Mouse (Mus musculus) megakaryocyte progenitor cell, adult 5-6 weeks (primary cell): ENCODE data around the gene Sgpp2. TPM values are rescaled to one million over a fixed set of nuclear protein-coding genes. Genes with fewer than 3 reads are reported as not detected.

Experiments
- ATAC-seq: replicated peaks from 2 replicates; pipeline ENCODE4 v1.8.0; 2016; ENCODE audit warnings: mild to moderate bottlenecking, moderate TSS enrichment, inconsistent platforms; ENCODE audit not compliant: poor library complexity
- total RNA-seq, 2 experiments: library from RNA; stranded (forward) in 1 of 2; stranded (reverse) in 1 of 2; fragments of 157-497, 149-512 nt in 1 of 2; fragments of 200-1000 nt in 1 of 2; gene quantifications; 2 replicates each; pipeline versions ENCODE4 v1.2.3 to v1.2.4; 2015 to 2017

Gene Sgpp2
- total RNA-seq, 2 experiments from 2014 or later, result not detected

DNA sequence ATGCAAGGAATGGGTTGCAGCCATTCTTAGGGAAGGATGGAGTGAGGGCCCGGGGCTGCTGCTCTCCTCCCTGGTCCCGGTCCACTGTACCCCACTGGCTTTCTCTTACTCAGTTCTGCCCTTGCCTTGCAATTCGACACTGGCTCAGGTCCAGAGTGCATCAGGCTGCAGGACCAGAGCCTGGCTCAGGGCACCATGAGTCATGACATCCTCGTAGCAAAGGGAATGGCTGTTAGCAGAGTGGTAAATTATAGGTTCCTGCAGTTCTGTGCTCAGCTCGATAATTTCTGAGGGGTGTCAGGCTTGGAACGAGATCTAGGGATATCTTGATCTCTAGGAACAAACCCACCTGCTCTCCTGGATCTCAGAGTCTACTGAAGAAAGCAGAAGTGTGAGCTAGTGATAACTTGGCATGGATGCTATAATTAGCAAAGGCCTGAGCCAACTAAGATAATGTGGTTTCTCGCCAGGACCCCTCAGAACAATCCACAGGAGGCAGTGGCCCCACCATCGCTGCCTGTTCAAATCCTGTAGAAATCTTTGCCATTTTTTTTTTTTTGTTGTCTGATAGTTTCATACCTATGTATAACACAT, 86.3 kb downstream of the Sgpp2 start:
- ATAC-seq, result no peak

DNA sequence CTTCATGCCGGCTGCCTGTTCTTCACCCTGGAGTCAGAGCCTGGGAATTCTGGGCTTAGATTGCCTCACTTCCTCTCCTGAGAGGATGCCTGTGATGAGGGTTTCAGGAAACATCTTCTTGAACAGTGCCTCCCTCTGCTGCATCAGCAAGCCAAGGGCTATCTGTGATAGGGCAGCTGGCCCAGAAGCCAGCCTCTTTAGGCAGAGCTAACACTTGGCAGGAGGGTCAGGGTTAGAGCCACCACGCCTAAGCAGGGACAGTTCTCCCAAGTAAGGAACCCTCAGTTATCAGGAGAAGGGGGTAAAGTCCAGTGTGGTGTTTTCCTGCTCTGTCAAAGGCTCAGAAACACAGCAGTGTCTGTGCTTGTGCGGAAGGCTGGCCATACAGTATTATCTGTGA, 89.6 kb downstream of the Sgpp2 start:
- no peak for ATAC-seq

GRCm38 (mm10) chr1:78401413-78401812, 91.3 kb downstream of the Sgpp2 start:
- ATAC-seq, result no peak

DNA sequence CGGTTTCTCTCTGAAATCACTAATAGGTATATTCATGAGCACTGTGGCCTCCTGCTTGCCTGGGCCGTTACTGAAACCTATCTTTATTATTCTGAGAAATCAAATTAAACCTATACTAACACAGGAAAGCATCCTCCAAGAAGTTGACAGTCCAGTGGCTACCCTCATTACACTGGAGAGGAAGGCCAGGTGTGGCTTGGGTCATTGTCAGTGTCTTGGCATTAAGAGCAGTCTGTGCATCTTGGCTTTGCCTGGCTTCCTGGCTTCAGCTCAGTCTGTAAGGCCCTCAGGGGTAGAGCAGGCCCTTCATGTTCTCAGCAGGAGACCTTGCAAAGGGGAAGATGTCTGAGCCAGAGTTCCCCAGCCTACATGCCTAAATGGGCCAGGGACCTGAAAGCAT, 99.3 kb downstream of the Sgpp2 start:
- ATAC-seq, result no peak

- peak; percentile 39; the same call in 1 of the 2 replicates for ATAC-seq
These were observed 102.5 kb downstream of the Sgpp2 start for GRCm38 (mm10) chr1:78412668-78413067.

DNA sequence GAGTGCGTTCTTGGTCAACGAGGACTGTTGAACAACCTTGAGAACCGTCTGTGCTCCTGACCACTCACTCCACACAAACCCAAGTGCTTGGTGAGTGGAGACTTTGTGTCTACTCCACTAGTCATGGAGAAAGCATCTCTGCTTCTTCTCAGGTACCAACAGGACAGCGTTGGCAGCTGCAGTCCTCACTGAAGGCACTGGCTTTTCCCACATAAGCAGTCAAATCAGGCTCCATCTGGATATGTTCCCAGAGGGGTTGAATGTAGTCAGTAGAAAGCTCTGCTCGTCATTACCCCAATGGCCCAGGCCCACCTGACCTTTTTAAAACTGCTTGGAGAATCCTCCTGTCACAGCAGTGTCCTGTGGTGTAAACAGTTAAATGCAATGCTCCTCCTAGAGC, 104.3 kb downstream of the Sgpp2 start:
- ATAC-seq, result no peak

DNA sequence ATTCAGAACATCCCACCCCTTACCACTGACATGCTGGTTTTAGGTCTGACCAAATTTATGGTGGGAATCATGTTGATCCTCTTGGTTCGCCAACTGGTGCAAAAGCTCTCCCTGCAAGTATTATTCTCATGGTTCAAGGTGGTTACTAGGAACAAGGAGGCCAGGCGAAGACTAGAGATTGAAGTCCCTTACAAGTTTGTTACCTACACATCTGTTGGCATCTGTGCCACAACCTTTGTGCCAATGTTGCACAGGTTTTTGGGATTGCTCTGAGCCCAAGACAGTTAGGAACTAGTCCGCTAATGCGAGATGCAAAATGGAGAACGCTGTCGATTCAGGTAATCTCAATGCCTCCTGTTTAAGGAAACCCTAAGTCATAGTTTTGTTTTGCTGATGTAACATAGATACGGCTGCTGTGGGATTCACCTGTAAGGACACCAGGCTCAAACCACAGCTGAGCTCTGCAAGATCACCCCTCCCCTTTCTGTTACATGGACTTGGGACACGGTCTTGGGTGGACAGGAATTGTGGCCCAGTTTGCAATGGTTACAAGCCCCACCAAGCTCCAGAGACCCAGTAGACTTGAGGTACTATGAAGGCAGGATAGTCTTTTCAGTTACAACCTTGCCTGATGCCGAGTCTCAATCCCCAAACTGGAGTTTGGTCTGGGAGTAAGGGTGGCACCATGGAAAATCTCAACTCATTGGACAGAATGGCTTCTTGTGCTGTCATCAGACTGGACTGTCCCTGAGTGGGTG, 107.2 kb downstream of the Sgpp2 start:
- ATAC-seq, result no peak

GRCm38 (mm10) chr1:78419593-78419992, 109.4 kb downstream of the Sgpp2 start:
- ATAC-seq, result peak; percentile 75

GRCm38 (mm10) chr1:78420271-78420670, 110.1 kb downstream of the Sgpp2 start:
- no peak for ATAC-seq

DNA sequence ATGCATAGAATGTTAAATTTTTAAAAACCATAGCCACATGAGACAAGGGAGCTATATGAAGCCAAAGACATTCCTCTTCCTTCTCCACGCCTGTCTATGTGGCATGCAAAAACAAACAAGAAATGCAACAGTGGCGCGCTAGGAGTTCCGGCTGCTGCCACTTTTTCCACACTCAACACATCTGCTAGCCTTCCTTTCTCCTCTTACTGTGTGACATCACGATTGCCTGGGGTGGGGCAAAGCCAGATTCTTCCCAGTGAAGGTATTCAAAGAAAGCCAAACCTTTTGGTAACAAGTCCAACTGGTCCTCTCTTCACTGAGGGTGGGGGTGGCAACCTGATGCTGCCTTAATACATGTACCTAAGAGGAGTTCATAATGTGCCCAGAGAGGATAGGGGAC, 111.6 kb downstream of the Sgpp2 start:
- ATAC-seq, result no peak

DNA sequence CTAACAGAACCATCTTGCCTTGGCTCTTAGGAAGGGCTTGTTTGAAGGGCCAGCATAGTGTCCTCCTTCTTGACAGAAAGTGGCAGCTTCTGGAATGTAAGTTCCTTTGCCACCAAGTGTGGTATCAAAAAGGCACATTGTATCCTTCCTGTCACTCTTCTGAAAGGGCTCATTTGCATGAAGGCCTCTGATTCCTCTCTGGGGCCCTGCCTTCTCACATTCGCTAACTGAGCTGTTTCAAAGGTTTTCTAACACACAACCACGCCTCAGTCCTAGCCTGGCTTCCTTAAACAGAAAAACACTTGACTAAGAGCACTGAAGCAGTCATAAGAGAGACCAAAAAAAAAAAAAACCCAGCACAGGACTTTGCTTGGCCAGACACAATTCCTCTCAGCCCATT, 112.4 kb downstream of the Sgpp2 start:
- no peak for ATAC-seq

GRCm38 (mm10) chr1:78424848-78425247, 114.7 kb downstream of the Sgpp2 start:
- no peak for ATAC-seq

- no peak for ATAC-seq
These were observed 115.2 kb downstream of the Sgpp2 start for GRCm38 (mm10) chr1:78425309-78425708.

GRCm38 (mm10) chr1:78425793-78426700, 115.9 kb downstream of the Sgpp2 start:
- ATAC-seq, result no peak

- no peak for ATAC-seq
These were observed 116.7 kb downstream of the Sgpp2 start for GRCm38 (mm10) chr1:78426841-78427240.

DNA sequence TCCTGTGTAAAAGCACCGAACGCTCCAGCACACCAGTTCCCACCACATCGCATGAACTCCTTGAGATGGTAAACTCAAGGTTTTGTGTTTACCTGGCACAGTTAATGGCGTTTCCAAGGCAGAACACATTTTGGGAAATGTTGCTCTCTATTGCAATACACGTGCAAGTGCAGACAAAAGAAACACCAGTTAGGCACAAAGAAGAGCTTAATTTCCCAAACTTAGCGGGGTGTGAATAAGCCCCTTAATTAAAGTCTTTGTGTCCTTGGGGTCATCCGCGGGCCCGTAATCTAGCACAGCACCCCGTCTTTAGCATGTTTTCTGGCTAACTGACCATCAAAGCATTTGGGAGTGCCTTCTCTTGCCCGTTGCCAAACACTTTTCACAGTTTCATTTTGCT, 118.7 kb downstream of the Sgpp2 start:
- no peak for ATAC-seq

DNA sequence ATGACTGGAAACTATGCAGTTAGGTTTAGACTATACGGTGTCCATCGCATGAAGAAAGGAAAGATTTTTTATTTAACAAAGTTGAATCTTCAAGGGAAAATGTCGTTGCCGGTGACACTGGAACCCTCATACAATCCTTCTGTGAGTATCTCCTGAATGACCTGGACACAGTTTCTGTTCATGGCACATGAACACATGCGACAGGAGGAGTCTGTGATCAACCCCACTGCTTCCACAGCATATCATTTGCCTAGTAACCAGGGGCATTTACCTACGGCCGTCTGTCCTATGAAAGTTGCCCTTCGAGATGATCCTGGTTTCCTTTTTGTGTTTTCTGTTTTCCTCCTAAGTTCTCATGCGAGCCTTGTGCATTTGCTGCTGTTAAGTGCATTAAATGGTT, 123.3 kb downstream of the Sgpp2 start:
- no peak for ATAC-seq

DNA sequence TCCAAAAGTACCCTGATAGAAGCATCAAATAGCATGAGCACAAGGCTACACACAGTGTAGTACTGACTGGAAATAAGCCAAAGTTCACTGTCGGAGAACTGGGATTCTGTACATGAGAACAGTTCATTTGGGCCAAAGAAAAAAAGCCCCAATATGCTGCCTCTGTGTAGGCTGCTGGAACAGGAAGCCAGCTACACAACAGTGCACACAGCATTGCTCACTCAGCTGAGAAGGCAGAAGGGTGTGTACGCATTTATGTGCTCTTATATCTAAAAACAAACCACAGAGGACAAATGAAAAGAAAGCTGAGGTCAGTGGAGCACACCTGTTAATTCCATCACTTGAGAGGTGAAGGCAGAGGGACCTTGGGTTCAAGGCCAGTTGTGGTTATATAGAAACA, 125.8 kb downstream of the Sgpp2 start:
- ATAC-seq, result no peak

GRCm38 (mm10) chr1:78436445-78436844, 126.3 kb downstream of the Sgpp2 start:
- ATAC-seq, result no peak

- ATAC-seq, result no peak
These were observed 127.0 kb downstream of the Sgpp2 start for GRCm38 (mm10) chr1:78437150-78437549.

DNA sequence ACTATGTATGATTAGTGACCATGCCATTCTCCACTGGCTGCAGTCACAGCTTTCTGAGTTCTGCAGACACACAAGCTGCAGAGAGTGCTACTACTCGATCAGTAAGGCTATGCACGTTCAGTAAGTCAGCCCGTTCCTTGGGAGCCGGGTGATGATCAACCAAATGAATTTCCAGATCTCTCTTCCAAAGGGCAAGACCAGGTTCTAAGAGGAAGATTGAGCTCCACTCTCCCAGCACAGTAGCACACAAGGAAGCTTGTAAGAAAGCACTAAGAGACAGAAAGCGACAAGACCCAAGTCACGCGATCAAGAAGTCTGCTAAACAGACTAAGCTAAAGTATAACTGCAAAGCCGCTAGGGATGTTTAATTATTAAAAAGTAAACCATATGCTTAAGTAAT, 130.6 kb downstream of the Sgpp2 start:
- ATAC-seq, result no peak

- ATAC-seq, result no peak
These were observed 132.9 kb downstream of the Sgpp2 start for GRCm38 (mm10) chr1:78443056-78443455.
